Mouse (Mus musculus) bone marrow macrophage, adult 2 months (primary cell): ENCODE measurements around the gene Tmem19. TPM values are rescaled to one million over a fixed set of nuclear protein-coding genes. Genes with fewer than 3 reads are reported as not detected.
A peak's percentile ranks its signal among the peaks of the same experiment; 100 is the strongest.

Source experiments
- H3K27ac ChIP-seq: 2 replicates; pipeline ENCODE4 v1.5.1; 2012; ENCODE audit warnings: low read depth, low read length; ENCODE audit not compliant: insufficient read depth
- H3K4me1 ChIP-seq: 2 replicates; pipeline ENCODE4 v1.6.1; 2012; ENCODE audit warnings: low read length; ENCODE audit not compliant: control insufficient read depth, insufficient read depth
- H3K4me3 ChIP-seq: 2 replicates; pipeline ENCODE4 v1.5.1; 2012; ENCODE audit warnings: mild to moderate bottlenecking, low read length, moderate library complexity; ENCODE audit not compliant: insufficient read depth
- CTCF ChIP-seq: IDR thresholded peaks from 2 replicates; pipeline ENCODE4 v1.5.1; 2012; ENCODE audit warnings: low read depth, mild to moderate bottlenecking, low read length, moderate library complexity
- POLR2A ChIP-seq: IDR thresholded peaks from 2 replicates; pipeline ENCODE4 v1.6.1; 2012; ENCODE audit warnings: mild to moderate bottlenecking, low read depth, low read length, borderline replicate concordance
- polyA plus RNA-seq: library from polyadenylated mRNA; stranded (reverse); fragments of >200 nt; gene quantifications from 2 replicates; pipeline ENCODE4 v1.2.4, GENCODE M21; 2012; ENCODE audit not compliant: missing spikeins, insufficient read depth, insufficient read length

Gene Tmem19
- polyA plus RNA-seq, 1 experiment, result 35.2 TPM

DNA sequence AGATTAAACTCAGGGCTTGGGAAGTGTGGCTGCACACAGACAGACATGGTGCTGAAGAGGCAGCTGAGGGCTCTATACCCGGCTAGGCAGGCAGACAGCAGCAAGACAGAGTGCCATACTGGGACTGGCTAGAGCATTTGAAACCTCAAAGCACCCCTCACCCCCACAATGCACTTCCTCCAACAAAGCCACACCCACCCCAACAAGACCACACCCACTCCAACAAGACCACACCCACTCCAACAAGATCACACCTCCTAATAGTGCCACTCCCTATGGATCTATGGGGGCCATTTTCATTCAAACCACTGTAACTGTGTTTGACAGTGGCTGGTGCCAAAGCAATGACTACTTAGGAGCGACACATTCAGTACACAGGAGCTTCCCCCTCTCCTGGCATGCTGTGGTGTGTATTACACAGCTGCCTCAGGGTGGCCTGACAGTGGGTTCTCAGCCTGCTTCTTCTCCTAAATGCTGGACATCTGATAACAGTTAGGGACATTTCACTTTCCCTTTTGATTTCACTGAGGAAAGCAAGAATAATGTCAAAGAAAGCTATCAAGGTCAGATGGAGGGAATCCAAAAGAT, 11.4 kb downstream of the Tmem19 start:
- H3K4me1 ChIP-seq, result peaks cover 3% of the 10 kb centered on the region
- no peak overlapping the region for H3K4me3 ChIP-seq
- no peak for TF ChIP-seq CTCF
- no peak for TF ChIP-seq POLR2A
- H3K27ac ChIP-seq, result no peak overlapping the region

DNA sequence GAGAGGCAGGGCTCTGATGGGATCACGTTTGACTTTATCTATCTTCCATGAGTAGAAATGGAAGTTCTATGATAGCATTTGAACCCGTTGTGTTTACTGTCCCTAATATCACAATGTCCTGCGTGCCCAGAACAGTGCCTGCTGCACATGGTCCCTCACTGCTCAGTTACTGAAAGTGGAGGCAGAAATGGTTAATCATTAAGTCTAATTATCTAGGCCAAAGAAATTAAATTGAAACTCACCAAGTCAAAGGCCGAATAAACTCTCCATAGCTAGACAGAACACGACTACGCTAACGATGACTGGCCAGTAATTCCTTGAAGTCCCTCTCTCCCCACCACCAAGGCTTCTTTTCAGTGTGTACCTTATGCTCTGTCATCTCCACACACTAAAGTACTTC, 12.8 kb downstream of the Tmem19 start:
- no peak for TF ChIP-seq CTCF
- TF ChIP-seq POLR2A, result no peak
- Histone ChIP-seq H3K4me3 (no peak overlapping the region), H3K27ac (no peak overlapping the region), H3K4me1 (peaks cover 11% of the 10 kb centered on the region)

DNA sequence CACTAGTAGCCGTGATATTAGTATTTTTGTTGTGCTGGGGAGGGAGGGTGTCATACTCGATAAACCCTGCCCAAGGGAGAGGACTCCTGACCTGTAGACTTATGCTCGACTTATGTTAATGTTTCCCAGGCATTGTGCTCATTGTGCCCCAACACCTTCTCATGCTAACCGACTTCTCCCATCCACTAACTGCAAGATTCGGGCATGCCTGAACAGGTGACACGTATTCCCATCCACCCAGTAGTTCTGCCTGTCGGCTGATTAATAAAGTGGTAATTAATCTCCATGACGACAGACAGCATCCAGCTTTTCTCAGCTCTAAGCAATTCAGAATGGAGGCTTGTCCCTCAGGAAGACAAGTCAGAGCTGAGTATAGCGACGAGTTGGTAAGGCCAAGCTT, 13.3 kb downstream of the Tmem19 start:
- no peak overlapping the region for H3K4me3 ChIP-seq
- no peak overlapping the region for H3K27ac ChIP-seq
- no peak for TF ChIP-seq POLR2A
- no peak for TF ChIP-seq CTCF
- H3K4me1 ChIP-seq, result peaks cover 13% of the 10 kb centered on the region

DNA sequence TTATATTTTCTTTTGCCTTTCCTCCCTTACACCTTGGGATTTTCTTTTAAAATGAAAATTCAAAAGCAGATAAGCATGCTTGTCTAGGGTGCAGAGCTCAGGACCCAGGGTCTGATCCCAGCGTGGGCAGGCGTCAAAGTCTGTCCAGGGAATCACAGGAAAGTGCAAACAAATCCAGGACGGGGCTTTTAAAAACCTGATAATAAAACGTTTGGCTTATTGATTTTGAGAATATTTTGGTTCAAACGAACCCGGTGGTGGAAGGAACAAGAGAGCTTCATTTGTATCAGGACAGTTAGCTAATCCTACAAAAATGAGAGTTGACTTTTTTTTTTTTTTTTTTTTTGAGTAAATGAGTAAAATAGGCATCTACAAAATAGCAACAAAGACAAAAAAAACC, 14.2 kb downstream of the Tmem19 start:
- no peak for TF ChIP-seq POLR2A
- TF ChIP-seq CTCF, result no peak
- Histone ChIP-seq H3K4me3 (no peak overlapping the region), H3K4me1 (peaks cover 20% of the 10 kb centered on the region), H3K27ac (no peak overlapping the region)

DNA sequence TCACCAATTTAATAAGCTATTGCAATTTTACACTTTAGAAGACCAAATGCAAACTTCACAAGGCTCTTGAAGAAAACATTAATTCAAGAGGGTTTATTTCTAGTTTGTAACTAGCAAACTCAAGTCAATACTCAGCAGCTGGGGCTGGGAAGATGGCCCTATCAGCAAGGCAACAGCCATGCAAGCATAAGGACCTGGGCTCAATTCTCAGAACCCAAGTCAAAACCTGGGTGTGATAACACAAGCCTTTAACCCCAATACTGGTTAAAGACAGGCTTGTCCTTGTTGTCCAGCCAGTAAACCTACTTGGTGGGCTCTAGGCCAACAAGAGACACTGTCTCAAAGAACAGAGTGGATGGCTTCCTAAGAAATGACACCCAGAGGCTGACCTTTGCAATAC, 15.9 kb downstream of the Tmem19 start:
- TF ChIP-seq POLR2A, result no peak
- no peak for TF ChIP-seq CTCF

DNA sequence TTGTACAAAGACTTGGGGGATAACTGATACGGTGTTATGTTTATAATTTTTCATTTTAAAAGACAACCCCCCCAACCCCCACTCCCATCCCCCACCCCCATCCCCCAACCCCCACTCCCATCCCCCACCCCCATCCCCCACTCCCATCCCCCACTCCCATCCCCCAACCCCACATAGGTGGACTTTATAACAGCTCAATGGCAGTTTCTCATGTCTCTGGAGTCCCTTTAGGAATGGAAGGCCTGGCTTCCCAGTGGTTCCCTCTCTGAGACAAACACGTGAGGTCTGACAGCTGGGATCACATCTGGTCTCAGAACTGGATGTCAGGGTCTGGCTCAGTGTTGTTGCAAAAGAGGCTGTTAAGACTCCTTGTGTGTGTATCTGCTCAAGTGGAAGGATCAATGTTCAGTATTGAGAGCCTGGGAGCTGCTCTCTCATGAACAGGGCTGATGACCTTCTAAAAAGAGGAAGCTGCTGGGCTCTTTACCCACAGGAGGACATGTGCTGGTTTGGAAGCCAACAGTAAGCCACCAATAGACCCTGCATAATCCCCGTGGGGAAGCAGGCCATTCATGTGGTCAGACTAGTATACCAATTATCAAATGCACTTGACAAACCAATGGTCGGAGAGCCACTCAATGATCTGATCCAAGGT, 19.4 kb downstream of the Tmem19 start:
- peak overlapping the region; percentile 64 for H3K27ac ChIP-seq

More for the DNA sequence above, 15.9 kb downstream of the Tmem19 start:
- Histone ChIP-seq H3K27ac (no peak overlapping the region), H3K4me3 (no peak overlapping the region), H3K4me1 (peaks cover 26% of the 10 kb centered on the region)

DNA sequence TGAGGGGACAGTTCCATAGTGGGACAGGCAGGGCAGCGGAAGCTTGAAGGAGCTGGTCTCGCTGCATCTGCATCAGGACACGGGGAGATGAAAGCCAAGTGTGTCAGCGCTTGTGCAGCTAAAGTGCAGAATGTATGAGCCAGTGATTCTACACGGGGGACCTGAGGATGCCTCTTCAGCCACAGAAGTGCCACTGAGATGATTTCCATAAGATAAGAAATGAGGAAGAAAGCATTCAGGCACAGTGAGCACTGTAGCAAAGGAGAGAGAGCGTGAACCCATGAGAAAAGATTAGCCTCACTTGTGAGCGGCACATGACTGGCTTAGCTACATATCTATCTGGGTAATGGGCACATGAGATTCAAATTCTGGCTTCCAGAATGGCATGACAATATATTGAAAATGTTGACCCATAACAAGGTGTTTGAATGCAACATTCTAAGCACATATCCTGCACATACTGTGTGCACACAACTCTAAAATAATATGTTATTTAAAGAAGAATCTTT, 22.4 kb downstream of the Tmem19 start:
- peaks cover 21% of the 10 kb centered on the region for H3K4me1 ChIP-seq
- H3K27ac ChIP-seq, result no peak overlapping the region
- TF ChIP-seq POLR2A, result no peak
- no peak for TF ChIP-seq CTCF
- no peak overlapping the region for H3K4me3 ChIP-seq

More for the DNA sequence above, 19.4 kb downstream of the Tmem19 start:
- no peak overlapping the region for H3K4me3 ChIP-seq
- peaks cover 23% of the 10 kb centered on the region for H3K4me1 ChIP-seq
- TF ChIP-seq POLR2A, result no peak
- no peak for TF ChIP-seq CTCF

DNA sequence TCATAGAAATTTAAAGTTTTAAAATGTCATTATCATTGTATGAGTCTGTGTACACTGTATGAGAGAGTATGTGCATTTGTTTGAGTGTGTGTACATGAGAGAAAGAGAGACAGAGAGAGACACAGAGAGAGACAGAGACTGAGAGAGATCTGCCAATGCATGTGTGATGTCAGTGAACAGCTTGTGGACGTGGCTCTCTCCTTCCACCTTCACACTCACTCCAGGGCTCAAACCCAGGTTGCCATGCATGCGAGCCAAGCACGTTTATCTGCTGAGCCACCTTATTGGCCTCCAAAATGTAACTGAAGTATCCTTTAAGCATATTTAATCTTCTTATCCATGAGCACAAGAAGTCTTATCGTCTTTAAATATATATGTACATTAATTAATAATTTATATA, 25.4 kb downstream of the Tmem19 start:
- H3K4me3 ChIP-seq, result no peak overlapping the region
- TF ChIP-seq POLR2A, result no peak
- no peak for TF ChIP-seq CTCF
- H3K27ac ChIP-seq, result no peak overlapping the region
- peaks cover 22% of the 10 kb centered on the region for H3K4me1 ChIP-seq

DNA sequence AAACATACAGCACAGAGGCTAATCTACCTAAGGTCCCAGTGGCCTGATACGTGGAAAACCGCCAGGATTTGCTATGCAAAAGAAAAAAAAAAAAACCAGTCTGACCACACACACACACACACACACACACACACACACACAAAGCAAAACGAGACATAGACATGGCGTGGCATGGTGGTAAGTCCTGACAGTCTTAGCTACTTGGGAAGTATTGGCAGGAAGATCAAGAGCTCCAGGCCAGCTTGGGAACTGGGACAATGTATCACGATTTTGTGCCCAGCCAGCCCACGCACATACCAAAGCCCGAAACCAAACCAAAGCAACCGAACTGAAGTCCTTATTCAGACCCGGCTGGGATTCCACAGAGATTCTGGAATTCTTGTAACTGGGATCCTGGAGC, 28.8 kb downstream of the Tmem19 start:
- H3K27ac ChIP-seq, result peak overlapping the region; percentile 99
- TF ChIP-seq POLR2A, result no peak
- no peak for TF ChIP-seq CTCF
- no peak overlapping the region for H3K4me3 ChIP-seq
- H3K4me1 ChIP-seq, result peaks cover 33% of the 10 kb centered on the region

DNA sequence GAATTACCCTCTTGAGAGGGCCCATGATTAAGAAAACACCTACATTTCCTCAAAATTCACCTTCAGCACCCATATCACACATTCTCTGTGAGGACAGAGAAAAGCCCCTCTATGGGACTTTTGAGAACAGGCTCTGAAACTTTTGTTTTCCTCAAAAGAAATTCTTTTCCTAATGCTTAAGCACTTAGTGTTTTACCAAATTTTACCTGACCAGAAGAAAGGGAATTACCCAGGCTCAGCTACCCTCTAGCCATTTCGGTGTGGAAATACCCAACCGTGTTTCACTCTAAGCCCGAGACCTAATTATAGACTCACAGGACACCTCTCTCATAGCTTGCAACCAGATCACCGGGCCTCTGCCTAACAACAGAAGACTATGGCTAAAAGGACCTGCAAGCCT, 29.3 kb downstream of the Tmem19 start:
- TF ChIP-seq CTCF, result no peak
- no peak overlapping the region for H3K4me3 ChIP-seq
- H3K27ac ChIP-seq, result peak overlapping the region; percentile 99
- peaks cover 38% of the 10 kb centered on the region for H3K4me1 ChIP-seq
